Mouse (Mus musculus): ENCODE measurements around the gene Slit3. TPM values are rescaled to one million over a fixed set of nuclear protein-coding genes. Genes with fewer than 3 reads are reported as not detected.

The Slit3 gene
- total and polyA plus RNA-seq, 2 experiments from 2014 or later, result 6.7 to 23.7 TPM

- no peaks in the 10 kb centered on the region for H3K9me3 ChIP-seq (replicated peaks; ENCODE audit: control insufficient read depth, low read length)
- no peak for ATAC-seq (ENCODE audit: insufficient read depth, low read depth)
- H3K4me2 ChIP-seq (ENCODE audit: low read depth, low read length), result no peak overlapping the region
- DNase-seq (ENCODE audit: low spot score), result no peak
- H3K27ac ChIP-seq (ENCODE audit: low read depth), result no peak overlapping the region
- H3K36me3 ChIP-seq (replicated peaks; ENCODE audit: control insufficient read depth, insufficient read depth, low read length), result no peaks in the 10 kb centered on the region
- H3K4me3 ChIP-seq (ENCODE audit: low read depth, low read length), result no peak overlapping the region
- TF ChIP-seq CTCF (IDR thresholded peaks at IDR 0.05; ENCODE audit: low read depth) (no peak), EP300 (IDR thresholded peaks at IDR 0.05; ENCODE audit: low read depth) (no peak)
- WGBS, result 89% methylated on average over 4 of the region's 4 CpGs
- no peaks in the 10 kb centered on the region for H3K27me3 ChIP-seq (ENCODE audit: control insufficient read depth, insufficient read depth, low read length)
- no peaks in the 10 kb centered on the region for H3K4me1 ChIP-seq (ENCODE audit: control insufficient read depth, insufficient read depth)
- no peak overlapping the region for H3K9ac ChIP-seq (replicated peaks; ENCODE audit: low read depth, low read length)
These were observed 234.8 kb downstream of the Slit3 start for GRCm38 (mm10) chr11:35355811-35356210.

GRCm38 (mm10) chr11:35361071-35361470 is 240.0 kb downstream of the Slit3 start:
- DNase-seq (ENCODE audit: low spot score) (no peak), ATAC-seq (ENCODE audit: insufficient read depth, low read depth) (no peak)
- no peak overlapping the region for H3K4me2 ChIP-seq (ENCODE audit: low read depth, low read length)
- no peaks in the 10 kb centered on the region for H3K4me1 ChIP-seq (ENCODE audit: control insufficient read depth, insufficient read depth)
- H3K9me3 ChIP-seq (replicated peaks; ENCODE audit: control insufficient read depth, low read length), result no peaks in the 10 kb centered on the region
- H3K36me3 ChIP-seq (replicated peaks; ENCODE audit: control insufficient read depth, insufficient read depth, low read length), result no peaks in the 10 kb centered on the region
- no peaks in the 10 kb centered on the region for H3K27me3 ChIP-seq (ENCODE audit: control insufficient read depth, insufficient read depth, low read length)
- no peak overlapping the region for H3K27ac ChIP-seq (ENCODE audit: low read depth)
- no peak overlapping the region for H3K9ac ChIP-seq (replicated peaks; ENCODE audit: low read depth, low read length)
- TF ChIP-seq CTCF (IDR thresholded peaks at IDR 0.05; ENCODE audit: low read depth) (no peak), EP300 (IDR thresholded peaks at IDR 0.05; ENCODE audit: low read depth) (no peak)
- WGBS, result 59% methylated on average over 6 of the region's 6 CpGs
- no peak overlapping the region for H3K4me3 ChIP-seq (ENCODE audit: low read depth, low read length)

DNA sequence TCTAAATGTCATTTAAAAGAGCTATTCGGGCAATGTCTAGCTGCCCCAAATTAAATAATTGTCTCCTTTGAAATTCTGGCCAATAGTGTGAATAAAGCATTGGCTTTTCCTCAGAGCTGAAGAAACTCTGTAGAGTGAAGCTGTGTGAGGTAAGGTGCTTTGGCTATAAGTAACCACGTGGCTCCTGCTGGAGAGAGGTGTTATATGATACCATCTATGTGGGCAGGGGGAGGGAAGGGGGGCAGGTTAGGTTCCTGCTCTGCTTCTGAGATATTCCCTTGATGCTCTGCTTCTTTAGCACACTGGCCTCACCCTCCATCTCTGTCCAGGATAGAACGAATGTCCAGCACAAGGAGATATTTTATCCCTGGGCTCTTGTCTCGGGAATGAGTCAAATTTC is 242.0 kb downstream of the Slit3 start:
- ATAC-seq (ENCODE audit: insufficient read depth, low read depth), result no peak
- DNase-seq (ENCODE audit: low spot score), result no peak
- H3K27ac ChIP-seq (ENCODE audit: low read depth), result no peak overlapping the region
- H3K36me3 ChIP-seq (replicated peaks; ENCODE audit: control insufficient read depth, insufficient read depth, low read length), result no peaks in the 10 kb centered on the region
- H3K4me2 ChIP-seq (ENCODE audit: low read depth, low read length), result no peak overlapping the region
- H3K4me1 ChIP-seq (ENCODE audit: control insufficient read depth, insufficient read depth), result no peaks in the 10 kb centered on the region
- no peak overlapping the region for H3K4me3 ChIP-seq (ENCODE audit: low read depth, low read length)
- H3K27me3 ChIP-seq (ENCODE audit: control insufficient read depth, insufficient read depth, low read length), result no peaks in the 10 kb centered on the region
- TF ChIP-seq EP300 (IDR thresholded peaks at IDR 0.05; ENCODE audit: low read depth) (no peak), CTCF (IDR thresholded peaks at IDR 0.05; ENCODE audit: low read depth) (no peak)
- 65% methylated on average over 4 of the region's 4 CpGs for WGBS
- H3K9ac ChIP-seq (replicated peaks; ENCODE audit: low read depth, low read length), result no peak overlapping the region
- H3K9me3 ChIP-seq (replicated peaks; ENCODE audit: control insufficient read depth, low read length), result no peaks in the 10 kb centered on the region

DNA sequence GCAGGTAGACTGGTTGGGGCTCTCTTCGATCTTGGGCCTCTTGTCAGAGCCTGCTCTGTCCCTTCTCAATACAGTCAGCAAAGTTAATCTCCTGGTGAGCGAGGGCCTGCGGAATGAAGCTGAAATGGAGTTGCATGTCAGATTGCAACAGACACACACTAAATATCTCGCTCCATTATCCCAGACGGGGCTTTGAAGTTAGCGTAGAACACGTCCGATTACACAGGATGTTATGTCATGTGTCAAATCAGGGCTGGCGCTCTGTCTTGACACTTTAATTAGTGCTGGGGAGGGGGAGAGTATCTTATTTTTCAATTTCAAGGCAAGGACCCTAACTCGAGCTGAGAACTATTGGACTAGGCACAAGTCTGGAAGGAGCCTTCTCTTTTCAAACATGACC is 243.4 kb downstream of the Slit3 start:
- TF ChIP-seq EP300 (IDR thresholded peaks at IDR 0.05; ENCODE audit: low read depth) (no peak), CTCF (IDR thresholded peaks at IDR 0.05; ENCODE audit: low read depth) (no peak)
- ATAC-seq (ENCODE audit: insufficient read depth, low read depth), result no peak
- 58% methylated on average over 10 of the region's 10 CpGs for WGBS

DNA sequence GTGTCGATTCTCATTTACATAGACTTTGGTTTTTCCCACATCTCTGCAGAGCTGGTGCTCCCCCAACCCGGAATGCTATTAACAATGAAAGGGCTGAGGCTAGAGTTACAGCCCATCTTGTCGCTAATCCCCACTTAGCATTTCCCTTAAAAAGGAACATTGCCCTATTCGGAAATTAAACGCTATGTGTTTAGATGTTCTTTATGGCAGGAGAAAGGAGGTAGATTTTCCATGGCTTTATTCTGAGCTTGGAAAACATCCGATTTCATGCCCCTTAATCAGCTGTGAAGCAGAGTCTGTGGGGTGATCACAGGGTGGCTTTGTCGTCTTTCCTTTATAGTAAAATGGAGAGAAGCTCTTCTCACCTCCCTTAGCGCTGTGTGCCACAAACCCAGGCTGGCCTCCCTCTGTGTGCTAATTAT is 244.5 kb downstream of the Slit3 start:
- 44% methylated on average over 8 of the region's 8 CpGs for WGBS
- H3K9ac ChIP-seq (replicated peaks; ENCODE audit: low read depth, low read length), result no peak overlapping the region
- no peak overlapping the region for H3K27ac ChIP-seq (ENCODE audit: low read depth)
- TF ChIP-seq CTCF (IDR thresholded peaks at IDR 0.05; ENCODE audit: low read depth) (no peak), EP300 (IDR thresholded peaks at IDR 0.05; ENCODE audit: low read depth) (no peak)
- no peak overlapping the region for H3K4me2 ChIP-seq (ENCODE audit: low read depth, low read length)
- H3K36me3 ChIP-seq (replicated peaks; ENCODE audit: control insufficient read depth, insufficient read depth, low read length), result no peaks in the 10 kb centered on the region
- no peak overlapping the region for H3K4me3 ChIP-seq (ENCODE audit: low read depth, low read length)
- ATAC-seq (ENCODE audit: insufficient read depth, low read depth), result no peak
- no peak for DNase-seq (ENCODE audit: low spot score)
- no peaks in the 10 kb centered on the region for H3K27me3 ChIP-seq (ENCODE audit: control insufficient read depth, insufficient read depth, low read length)
- peaks cover 15% of the 10 kb centered on the region for H3K4me1 ChIP-seq (ENCODE audit: control insufficient read depth, insufficient read depth)
- H3K9me3 ChIP-seq (replicated peaks; ENCODE audit: control insufficient read depth, low read length), result no peaks in the 10 kb centered on the region

More for the DNA sequence above, 243.4 kb downstream of the Slit3 start:
- no peak for DNase-seq (ENCODE audit: low spot score)
- Histone ChIP-seq H3K27me3 (ENCODE audit: control insufficient read depth, insufficient read depth, low read length) (no peaks in the 10 kb centered on the region), H3K9me3 (replicated peaks; ENCODE audit: control insufficient read depth, low read length) (no peaks in the 10 kb centered on the region), H3K9ac (replicated peaks; ENCODE audit: low read depth, low read length) (no peak overlapping the region), H3K4me3 (ENCODE audit: low read depth, low read length) (no peak overlapping the region), H3K4me1 (ENCODE audit: control insufficient read depth, insufficient read depth) (peaks cover 4% of the 10 kb centered on the region; the same call in 1 of the 2 replicates), H3K4me2 (ENCODE audit: low read depth, low read length) (no peak overlapping the region), H3K27ac (ENCODE audit: low read depth) (no peak overlapping the region), H3K36me3 (replicated peaks; ENCODE audit: control insufficient read depth, insufficient read depth, low read length) (no peaks in the 10 kb centered on the region)

- no peaks in the 10 kb centered on the region for H3K27me3 ChIP-seq (ENCODE audit: control insufficient read depth, insufficient read depth, low read length)
- DNase-seq (ENCODE audit: low spot score) (no peak), ATAC-seq (ENCODE audit: insufficient read depth, low read depth) (no peak)
- no peak overlapping the region for H3K27ac ChIP-seq (ENCODE audit: low read depth)
- no peak overlapping the region for H3K4me2 ChIP-seq (ENCODE audit: low read depth, low read length)
- H3K9ac ChIP-seq (replicated peaks; ENCODE audit: low read depth, low read length), result no peak overlapping the region
- no peak overlapping the region for H3K4me3 ChIP-seq (ENCODE audit: low read depth, low read length)
- TF ChIP-seq EP300 (IDR thresholded peaks at IDR 0.05; ENCODE audit: low read depth), result no peak
- no peak for TF ChIP-seq CTCF (IDR thresholded peaks at IDR 0.05; ENCODE audit: low read depth)
- H3K9me3 ChIP-seq (replicated peaks; ENCODE audit: control insufficient read depth, low read length), result no peaks in the 10 kb centered on the region
- 56% methylated on average over 4 of the region's 4 CpGs for WGBS
- H3K36me3 ChIP-seq (replicated peaks; ENCODE audit: control insufficient read depth, insufficient read depth, low read length), result no peaks in the 10 kb centered on the region
- peaks cover 15% of the 10 kb centered on the region for H3K4me1 ChIP-seq (ENCODE audit: control insufficient read depth, insufficient read depth)
These were observed 245.6 kb downstream of the Slit3 start for GRCm38 (mm10) chr11:35366611-35367010.
